Mouse (Mus musculus) gastrocnemius, adult 18-20 months (tissue): ENCODE measurements around the gene Zfp119b. TPM values are rescaled to one million over a fixed set of nuclear protein-coding genes. Genes with fewer than 3 reads are reported as not detected.

Experiments
- DNase-seq: peaks from one replicate; pipeline ENCODE4 v3.0.0; 2021; ENCODE audit warnings: low spot score
- long read RNA-seq, 2 experiments: library from polyadenylated mRNA; stranded (forward); transcript quantifications; one replicate each; pipeline ENCODE4 v2.0.0; 2021
- total RNA-seq, 2 experiments: library from RNA; stranded (reverse); gene quantifications; 2 replicates each; pipeline ENCODE4 v1.2.3; 2021

The Zfp119b gene
- total RNA-seq: 1 to 10 TPM; 3.0 to 3.2 TPM
- long read RNA-seq, experiment 1, partial matches to known transcripts: 0 of 4 reads
- long read RNA-seq, experiment 1, other reads (novel, unspliced or antisense): 0 of 4 reads
- long read RNA-seq, experiment 2, partial matches to known transcripts: 0 of 1 reads
- long read RNA-seq, experiment 2, other reads (novel, unspliced or antisense): 0 of 1 reads

GRCm38 (mm10) chr17:55949400-55949799 lies at the start of gene Zfp119b:
Zfp119b (minus strand) TSS chr17:55949500.
- no peak for DNase-seq

GRCm38 (mm10) chr17:55996007-55996406 lies 46.7 kb upstream of the Zfp119b start:
- DNase-seq: peak; percentile 52

- no peak for DNase-seq
Observed at GRCm38 (mm10) chr17:55990278-55990898, 41.1 kb upstream of the Zfp119b start.

GRCm38 (mm10) chr17:55986030-55986961 lies 37.0 kb upstream of the Zfp119b start, which contains the start of gene Fsd1:
Fsd1 (plus strand) TSS chr17:55986509.
- DNase-seq: no peak

- DNase-seq: no peak
Observed at GRCm38 (mm10) chr17:55977301-55977700, 28.0 kb upstream of the Zfp119b start.

- DNase-seq: peak; percentile 79
Observed at GRCm38 (mm10) chr17:55976255-55976862, 27.1 kb upstream of the Zfp119b start.

- DNase-seq: no peak
Observed at GRCm38 (mm10) chr17:55971453-55971852, 22.2 kb upstream of the Zfp119b start.

GRCm38 (mm10) chr17:55969966-55970891 lies 20.9 kb upstream of the Zfp119b start, which contains the start of gene Shd:
Shd (plus strand) TSS chr17:55970467.
- DNase-seq: no peak

- DNase-seq: no peak
Observed at GRCm38 (mm10) chr17:55969560-55969959, 20.3 kb upstream of the Zfp119b start.

GRCm38 (mm10) chr17:55968210-55968609 lies 18.9 kb upstream of the Zfp119b start:
- no peak for DNase-seq

- DNase-seq: no peak
Observed at GRCm38 (mm10) chr17:55967186-55967585, 17.9 kb upstream of the Zfp119b start.

- no peak for DNase-seq
Observed at GRCm38 (mm10) chr17:55964996-55965395, 15.7 kb upstream of the Zfp119b start.

- no peak for DNase-seq
Observed at GRCm38 (mm10) chr17:55964496-55964895, 15.2 kb upstream of the Zfp119b start.

- DNase-seq: no peak
Observed at GRCm38 (mm10) chr17:55963171-55963570, 13.9 kb upstream of the Zfp119b start.

GRCm38 (mm10) chr17:55961631-55962030 lies 12.3 kb upstream of the Zfp119b start:
- DNase-seq: no peak

GRCm38 (mm10) chr17:55960791-55961190 lies 11.5 kb upstream of the Zfp119b start:
- DNase-seq: no peak

GRCm38 (mm10) chr17:55959946-55960740 lies 10.8 kb upstream of the Zfp119b start:
- DNase-seq: no peak

- peak; percentile 93 for DNase-seq
Observed at GRCm38 (mm10) chr17:55958918-55959728, 9.8 kb upstream of the Zfp119b start, which contains the start of gene Yju2. Yju2 (plus strand) TSS chr17:55959099.

- no peak for DNase-seq
Observed at GRCm38 (mm10) chr17:55958584-55958886, 9.2 kb upstream of the Zfp119b start.
